Mouse (Mus musculus) erythroblast, embryonic 14.5 days (primary cell): Measurements from ENCODE around the gene C1ql1. TPM values are rescaled to one million over a fixed set of nuclear protein-coding genes. Genes with fewer than 3 reads are reported as not detected.

Source experiments
- H3K27me3 ChIP-seq: 2 replicates; pipeline ENCODE4 v1.6.1; 2012; ENCODE audit warnings: inconsistent platforms; ENCODE audit not compliant: control insufficient read depth
- H3K36me3 ChIP-seq: 2 replicates; pipeline ENCODE4 v1.6.1; 2012; ENCODE audit warnings: mild to moderate bottlenecking, inconsistent platforms; ENCODE audit not compliant: control insufficient read depth
- H3K4me1 ChIP-seq: 2 replicates; pipeline ENCODE4 v1.6.1; 2012; ENCODE audit warnings: inconsistent platforms; ENCODE audit not compliant: control insufficient read depth
- H3K4me3 ChIP-seq: replicated peaks from 2 replicates; pipeline ENCODE3; 2012; ENCODE audit warnings: moderate library complexity, mild to moderate bottlenecking, inconsistent platforms
- H3K9me3 ChIP-seq: 2 replicates; pipeline ENCODE4 v1.6.1; 2012; ENCODE audit warnings: low read length, inconsistent platforms, mixed read lengths; ENCODE audit not compliant: control insufficient read depth
- GATA1 ChIP-seq: IDR thresholded peaks from 2 replicates; pipeline ENCODE4 v1.6.1; 2012; ENCODE audit warnings: low read length, inconsistent platforms, mixed read lengths
- TAL1 ChIP-seq: IDR thresholded peaks from 3 replicates; pipeline ENCODE4 v1.6.1; 2012; ENCODE audit warnings: low read length, inconsistent platforms, mixed read lengths
- polyA plus RNA-seq: library from polyadenylated mRNA; stranded (reverse); fragments of >175 nt; gene quantifications from 2 replicates; pipeline ENCODE4 v1.2.3, GENCODE M21; 2012

The C1ql1 gene
- polyA plus RNA-seq, 1 experiment = not detected

GRCm38 (mm10) chr11:102962861-102963245 lies 16.4 kb upstream of the C1ql1 start:
- Histone ChIP-seq H3K36me3 (no peaks in the 10 kb centered on the region), H3K4me1 (no peaks in the 10 kb centered on the region), H3K27me3 (peaks cover 67% of the 10 kb centered on the region), H3K4me3 (no peak overlapping the region), H3K9me3 (no peaks in the 10 kb centered on the region)
- TF ChIP-seq GATA1 = no peak

GRCm38 (mm10) chr11:102961082-102961481 lies 14.6 kb upstream of the C1ql1 start:
- H3K9me3 ChIP-seq = peaks cover 3% of the 10 kb centered on the region
- H3K4me3 ChIP-seq = no peak overlapping the region
- H3K36me3 ChIP-seq = no peaks in the 10 kb centered on the region
- H3K4me1 ChIP-seq = no peaks in the 10 kb centered on the region
- TF ChIP-seq TAL1 = no peak
- H3K27me3 ChIP-seq = peaks cover 64% of the 10 kb centered on the region

GRCm38 (mm10) chr11:102958870-102959269 lies 12.4 kb upstream of the C1ql1 start:
- TF ChIP-seq GATA1 = no peak
- no peak for TF ChIP-seq TAL1
- H3K4me1 ChIP-seq = no peaks in the 10 kb centered on the region
- H3K27me3 ChIP-seq = peaks cover 60% of the 10 kb centered on the region
- no peak overlapping the region for H3K4me3 ChIP-seq
- H3K9me3 ChIP-seq = peaks cover 4% of the 10 kb centered on the region
- no peaks in the 10 kb centered on the region for H3K36me3 ChIP-seq

DNA sequence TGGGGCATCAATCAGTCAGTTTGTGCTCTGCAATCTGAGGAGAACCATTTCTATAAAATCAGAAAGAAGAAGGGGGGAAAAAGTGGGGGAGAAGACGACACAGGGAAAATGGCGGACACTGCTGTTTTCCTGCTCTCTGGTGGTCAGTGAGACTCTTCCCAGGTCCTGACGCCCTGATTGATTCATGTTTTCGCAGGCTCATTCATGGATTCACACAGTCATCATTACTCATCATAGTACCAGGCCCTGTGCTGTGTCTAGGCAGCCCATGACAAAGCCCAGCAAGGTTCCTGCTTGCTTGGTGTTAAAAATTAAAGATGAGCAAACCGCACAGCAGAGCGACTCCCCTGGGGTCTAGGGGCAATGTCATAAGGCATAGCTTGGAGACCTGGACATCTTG lies 11.9 kb upstream of the C1ql1 start:
- H3K4me3 ChIP-seq = no peak overlapping the region
- peaks cover 4% of the 10 kb centered on the region for H3K9me3 ChIP-seq
- H3K4me1 ChIP-seq = no peaks in the 10 kb centered on the region
- H3K27me3 ChIP-seq = peaks cover 58% of the 10 kb centered on the region
- TF ChIP-seq GATA1 (no peak), TAL1 (no peak)
- no peaks in the 10 kb centered on the region for H3K36me3 ChIP-seq

DNA sequence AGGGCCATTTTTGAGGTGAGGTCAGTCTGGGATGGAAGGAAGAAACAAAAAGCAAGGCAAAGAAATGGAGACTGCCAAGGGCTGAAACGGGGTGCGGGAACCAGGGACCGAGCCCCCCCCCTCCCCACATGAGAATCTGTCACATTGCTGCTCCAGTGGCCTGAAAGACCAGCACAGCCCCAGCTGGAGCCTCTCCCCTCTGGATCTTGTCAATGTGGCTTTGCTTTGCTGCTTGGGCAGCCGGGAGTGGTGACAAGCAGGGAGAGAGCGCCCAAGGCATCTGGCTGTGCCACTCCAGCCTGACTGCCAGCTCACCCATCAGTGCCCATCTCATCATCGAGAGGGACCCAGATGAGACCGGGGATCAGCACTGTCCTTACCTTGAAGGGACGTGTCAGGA lies 11.2 kb upstream of the C1ql1 start:
- Histone ChIP-seq H3K27me3 (peaks cover 58% of the 10 kb centered on the region), H3K4me3 (no peak overlapping the region), H3K9me3 (peaks cover 4% of the 10 kb centered on the region), H3K4me1 (no peaks in the 10 kb centered on the region), H3K36me3 (no peaks in the 10 kb centered on the region)
- TF ChIP-seq TAL1 (no peak), GATA1 (no peak)

DNA sequence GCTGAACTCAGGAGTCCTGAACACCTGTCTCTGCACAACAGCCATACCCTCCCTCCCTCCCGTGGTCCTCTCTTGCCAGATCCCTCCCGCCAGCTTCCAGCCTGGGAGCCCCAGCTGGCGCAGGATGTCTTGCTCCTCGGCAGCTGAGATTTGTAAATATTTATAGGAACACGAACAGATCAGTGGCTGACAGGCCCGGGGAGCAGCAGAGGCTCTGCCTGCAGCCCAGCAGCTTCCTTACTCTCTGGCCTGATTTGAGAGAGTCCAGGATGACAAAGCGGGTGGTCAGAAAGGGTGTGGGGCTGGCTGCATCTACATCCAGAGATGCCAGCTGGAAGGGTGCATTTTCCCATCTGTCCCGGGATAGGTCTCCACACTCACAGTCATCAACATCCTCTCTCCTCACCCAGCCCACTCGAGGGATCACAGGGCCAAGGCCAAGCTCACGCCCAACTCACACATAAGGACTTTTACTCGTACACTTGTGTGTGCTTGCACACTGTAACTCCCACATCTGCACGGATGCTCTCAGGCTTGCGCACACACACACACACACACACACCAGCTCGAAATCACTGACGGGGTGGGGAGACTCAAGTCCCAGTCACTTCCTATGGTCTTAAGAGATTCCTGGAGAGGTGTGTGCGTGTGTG lies 10.6 kb upstream of the C1ql1 start:
- H3K4me1 ChIP-seq = no peaks in the 10 kb centered on the region
- H3K4me3 ChIP-seq = no peak overlapping the region
- H3K27me3 ChIP-seq = peaks cover 60% of the 10 kb centered on the region
- no peak for TF ChIP-seq GATA1
- no peak for TF ChIP-seq TAL1
- peaks cover 4% of the 10 kb centered on the region for H3K9me3 ChIP-seq
- H3K36me3 ChIP-seq = no peaks in the 10 kb centered on the region

DNA sequence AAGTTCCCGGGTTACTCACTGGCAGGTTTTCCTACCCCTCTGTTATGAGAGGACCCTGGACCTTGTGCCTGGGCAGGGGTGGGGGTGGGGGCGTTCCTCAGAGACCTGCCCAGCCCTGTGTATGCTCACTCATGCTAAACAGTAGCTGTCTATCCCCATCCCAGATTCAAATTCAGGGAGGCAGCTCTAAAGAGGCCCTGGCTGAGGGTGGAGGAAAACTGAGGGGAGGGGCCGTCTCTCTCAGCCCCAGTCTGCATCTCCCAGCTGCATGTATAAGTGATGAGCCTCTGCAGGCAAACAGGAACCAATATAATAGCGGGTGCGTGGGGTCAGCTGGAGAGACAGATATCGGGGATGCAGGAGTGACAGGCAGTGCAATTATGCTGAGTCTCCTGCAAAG lies 6.4 kb upstream of the C1ql1 start:
- Histone ChIP-seq H3K27me3 (peaks cover 90% of the 10 kb centered on the region), H3K36me3 (no peaks in the 10 kb centered on the region), H3K4me3 (no peak overlapping the region), H3K4me1 (peaks cover 7% of the 10 kb centered on the region), H3K9me3 (peaks cover 12% of the 10 kb centered on the region)
- TF ChIP-seq GATA1 = no peak
- no peak for TF ChIP-seq TAL1

- Histone ChIP-seq H3K9me3 (peaks cover 24% of the 10 kb centered on the region), H3K4me3 (peak overlapping the region; percentile 33), H3K4me1 (peaks cover 29% of the 10 kb centered on the region), H3K36me3 (no peaks in the 10 kb centered on the region), H3K27me3 (peaks cover 100% of the 10 kb centered on the region)
- TF ChIP-seq TAL1 (no peak), GATA1 (no peak)
These were observed 1.8 kb upstream of the C1ql1 start for GRCm38 (mm10) chr11:102948043-102948961.

DNA sequence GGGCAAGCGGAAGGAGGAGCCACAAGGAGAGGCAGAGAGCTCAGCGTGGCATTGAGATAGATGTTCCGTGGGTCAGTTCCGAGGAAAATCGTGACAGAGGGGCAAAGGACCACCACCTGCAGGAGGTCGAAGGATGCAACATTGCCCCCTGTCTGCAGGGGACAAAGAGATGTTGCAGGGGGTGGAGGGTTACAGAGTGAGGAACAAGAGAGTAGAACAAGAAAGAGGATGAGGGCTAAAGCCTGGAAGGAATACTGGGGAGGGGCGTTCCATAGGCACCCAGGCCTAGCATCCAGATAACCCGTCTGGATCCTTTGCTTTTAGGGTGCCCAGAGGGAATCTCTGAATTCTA lies 480 bp upstream of the C1ql1 start:
- TF ChIP-seq GATA1 (no peak), TAL1 (no peak)
- Histone ChIP-seq H3K36me3 (no peaks in the 10 kb centered on the region), H3K4me1 (peaks cover 29% of the 10 kb centered on the region), H3K4me3 (peak overlapping the region; percentile 32), H3K9me3 (peaks cover 24% of the 10 kb centered on the region), H3K27me3 (peaks cover 98% of the 10 kb centered on the region)
